Comparison of ENCODE assay signal across 12 mouse cellular contexts in the genomic region with DNA sequence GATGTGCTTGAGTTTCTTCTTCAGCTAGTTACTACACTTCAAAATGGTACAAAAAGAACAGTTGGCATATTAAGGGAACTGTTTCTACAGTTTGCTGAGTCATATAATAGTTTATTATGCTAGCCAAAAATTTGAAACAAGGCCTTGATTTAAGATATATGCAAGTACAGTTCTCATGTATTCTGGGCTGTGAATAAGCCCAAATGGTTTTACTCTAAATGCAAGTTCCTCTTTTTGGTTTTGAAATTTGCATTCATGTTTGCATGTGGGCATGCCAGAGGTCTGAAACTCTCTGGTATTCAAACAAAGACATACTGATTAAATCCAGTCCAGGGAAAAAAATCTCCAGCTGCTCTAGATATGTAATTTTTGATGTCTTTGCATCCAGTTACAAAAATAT.
"Had no signal": no experiment of that assay in that cellular context is flagged by ENCODE, and none has a peak within 500 bp of the region (broad histone marks: within the 10 kb centered on the region; RNA-seq: fewer than 3 reads in every experiment).

No protein-coding gene starts in this region.

- H3K4me1 ChIP-seq: limb, embryonic 13.5 days; midbrain, embryonic 10.5 days; neural tube, embryonic 12.5 days; stomach, embryonic 15.5 days had no signal

- H3K9me3 ChIP-seq: limb, embryonic 13.5 days; midbrain, embryonic 10.5 days; neural tube, embryonic 12.5 days; stomach, embryonic 15.5 days had no signal

- H3K4me2 ChIP-seq: limb, embryonic 13.5 days; neural tube, embryonic 12.5 days; stomach, embryonic 15.5 days had no signal

- H3K36me3 ChIP-seq: limb, embryonic 13.5 days; midbrain, embryonic 10.5 days; neural tube, embryonic 12.5 days; stomach, embryonic 15.5 days had no signal

- H3K27me3 ChIP-seq: limb, embryonic 13.5 days; neural tube, embryonic 12.5 days; stomach, embryonic 15.5 days had no signal

- H3K4me3 ChIP-seq: limb, embryonic 13.5 days; midbrain, embryonic 10.5 days; neural tube, embryonic 12.5 days; stomach, embryonic 15.5 days had no signal

- H3K9ac ChIP-seq: limb, embryonic 13.5 days; liver, embryonic 14.5 days; neural tube, embryonic 12.5 days; stomach, embryonic 15.5 days had no signal

- H3K27ac ChIP-seq: limb, embryonic 13.5 days; liver, embryonic 14.5 days; midbrain, embryonic 10.5 days; neural tube, embryonic 12.5 days; stomach, embryonic 15.5 days had no signal

- DNase-seq: kidney, postnatal 10 days; kidney, postnatal 4 days; left cerebral cortex, postnatal 4 days; lung, adult 18-20 months; midbrain, embryonic 14.5 days; right cerebral cortex, postnatal 14 days; thymus, postnatal 4 days had no signal
